Comparison of ENCODE assay signal across 22 mouse cellular contexts in the genomic region with DNA sequence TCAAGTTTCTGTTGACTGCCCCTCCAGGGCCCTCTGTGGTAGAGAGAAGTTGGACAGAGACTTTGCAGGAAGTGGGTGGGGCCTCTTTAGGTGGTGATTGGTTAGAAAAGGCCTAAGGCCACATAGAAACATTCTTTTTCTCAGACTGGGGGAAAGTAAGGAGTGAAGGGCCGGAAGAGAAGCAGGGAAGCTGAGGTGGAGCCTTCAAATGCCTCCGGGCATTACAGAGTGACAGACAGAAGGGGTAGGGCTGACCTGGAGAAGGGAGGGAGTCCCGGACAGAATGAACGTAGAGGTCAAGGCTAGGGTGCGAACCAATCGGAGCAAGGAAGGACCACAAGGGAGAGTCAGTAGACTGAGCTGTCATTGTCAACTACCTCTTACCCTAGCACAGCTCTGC. TPM values are rescaled to one million over a fixed set of nuclear protein-coding genes. Genes with fewer than 3 reads are reported as not detected.
A peak's percentile ranks its signal among the peaks of the same experiment; 100 is the strongest.
DNase-seq lines count a peak whose midpoint lies in the region; ATAC-seq and TF ChIP-seq lines count a peak whose summit lies in the region.
"Had no signal": no experiment of that assay in that cellular context is flagged by ENCODE, and none has a peak within 500 bp of the region (broad histone marks: within the 10 kb centered on the region; RNA-seq: fewer than 3 reads in every experiment).

No protein-coding gene starts in this region.

- H3K4me2 ChIP-seq in stomach, embryonic 14.5 days (replicated peaks; ENCODE audit: low read depth, low read length), result no peak overlapping the region
- no peak overlapping the region for H3K4me2 ChIP-seq in stomach, postnatal 0 days (replicated peaks; ENCODE audit: low read depth)
- H3K4me2 ChIP-seq: embryonic facial prominence, embryonic 12.5 days; forebrain, embryonic 13.5 days; forebrain, embryonic 15.5 days had no signal

- H3K27me3 ChIP-seq in stomach, embryonic 14.5 days (ENCODE audit: control insufficient read depth, insufficient read depth, low read length), result no peaks in the 10 kb centered on the region
- no peaks in the 10 kb centered on the region for H3K27me3 ChIP-seq in stomach, postnatal 0 days (ENCODE audit: control insufficient read depth, insufficient read depth, low read length)
- H3K27me3 ChIP-seq: CH12.LX; embryonic facial prominence, embryonic 12.5 days; forebrain, embryonic 13.5 days; forebrain, embryonic 15.5 days had no signal

- no peak for TF ChIP-seq EP300 in stomach, postnatal 0 days (optimal IDR thresholded peaks at IDR 0.05)

- H3K4me3 ChIP-seq in stomach, embryonic 14.5 days (ENCODE audit: low read depth, low read length), result no peak overlapping the region
- H3K4me3 ChIP-seq in stomach, postnatal 0 days (ENCODE audit: low read depth, low read length), result no peak overlapping the region
- H3K4me3 ChIP-seq: embryonic facial prominence, embryonic 10.5 days; embryonic facial prominence, embryonic 12.5 days; forebrain, embryonic 13.5 days; forebrain, embryonic 15.5 days had no signal

- ATAC-seq in stomach, embryonic 14.5 days (ENCODE audit: insufficient number of reproducible peaks, insufficient read depth, low FRiP score, low read depth), result peak; percentile 20; the same call in 1 of the 2 replicates
- ATAC-seq in stomach, postnatal 0 days (ENCODE audit: low FRiP score, low TSS enrichment), result no peak
- ATAC-seq: CD4-positive, CD25-positive, alpha-beta regulatory T cell, adult 4 months; forebrain, embryonic 13.5 days; forebrain, embryonic 15.5 days; forebrain, postnatal 0 days had no signal

- no peaks in the 10 kb centered on the region for H3K9me3 ChIP-seq in stomach, embryonic 14.5 days (ENCODE audit: control insufficient read depth, low read depth, low read length)
- no peaks in the 10 kb centered on the region for H3K9me3 ChIP-seq in stomach, postnatal 0 days (ENCODE audit: control insufficient read depth, low read length)
- H3K9me3 ChIP-seq: embryonic facial prominence, embryonic 10.5 days; embryonic facial prominence, embryonic 12.5 days; forebrain, embryonic 13.5 days; forebrain, embryonic 15.5 days had no signal

- H3K9ac ChIP-seq in stomach, embryonic 14.5 days (replicated peaks; ENCODE audit: low read depth, low read length), result no peak overlapping the region
- no peak overlapping the region for H3K9ac ChIP-seq in stomach, postnatal 0 days (ENCODE audit: low read length)
- H3K9ac ChIP-seq: embryonic facial prominence, embryonic 12.5 days; forebrain, embryonic 13.5 days; forebrain, embryonic 15.5 days; forebrain, postnatal 0 days had no signal

- 86% methylated on average over 6 of the region's 6 CpGs for WGBS in stomach, embryonic 14.5 days
- WGBS in stomach, postnatal 0 days, result 90% methylated on average over 6 of the region's 6 CpGs

- peaks cover 2% of the 10 kb centered on the region for H3K4me1 ChIP-seq in stomach, embryonic 14.5 days (ENCODE audit: control insufficient read depth, insufficient read depth, low read length)
- peaks cover 3% of the 10 kb centered on the region; the same call in 1 of the 2 replicates for H3K4me1 ChIP-seq in stomach, postnatal 0 days (replicated peaks; ENCODE audit: control insufficient read depth, insufficient read depth)
- H3K4me1 ChIP-seq: embryonic facial prominence, embryonic 12.5 days; forebrain, embryonic 13.5 days; forebrain, embryonic 15.5 days had no signal

- no peak overlapping the region for H3K27ac ChIP-seq in stomach, embryonic 14.5 days (ENCODE audit: low read length)
- H3K27ac ChIP-seq in stomach, postnatal 0 days (replicated peaks), result no peak overlapping the region
- H3K27ac ChIP-seq: embryonic facial prominence, embryonic 10.5 days; embryonic facial prominence, embryonic 12.5 days; forebrain, embryonic 13.5 days; forebrain, embryonic 15.5 days had no signal

- no peak for TF ChIP-seq CTCF in stomach, postnatal 0 days (IDR thresholded peaks at IDR 0.05; ENCODE audit: low read depth)

- H3K36me3 ChIP-seq in stomach, embryonic 14.5 days (ENCODE audit: control insufficient read depth, insufficient read depth, low read length), result no peaks in the 10 kb centered on the region
- H3K36me3 ChIP-seq in stomach, postnatal 0 days (ENCODE audit: control insufficient read depth, insufficient read depth, low read length), result no peaks in the 10 kb centered on the region
- H3K36me3 ChIP-seq: embryonic facial prominence, embryonic 10.5 days; embryonic facial prominence, embryonic 12.5 days; forebrain, embryonic 15.5 days had no signal

- no peak for DNase-seq in stomach, postnatal 0 days (ENCODE audit: low spot score)
- peak; percentile 85 for DNase-seq in ES-CJ7 (ENCODE audit: low read depth, low spot score)
- DNase-seq in ZHBTc4 (ENCODE audit: low read depth, low spot score), result peak; percentile 93
- no peak for DNase-seq in frontal cortex, adult 2 months (ENCODE audit: extremely low spot score in 1 of 2, low spot score in 1 of 2)
- no peak for DNase-seq in frontal cortex, postnatal 10 days (ENCODE audit: low spot score in 2 of 2)
- DNase-seq: adrenal gland, adult 2 months; adrenal gland, postnatal 10 days; adrenal gland, postnatal 25 days; B cell, adult 2 months; cerebellum, adult 11 months; cerebellum, adult 18-20 months; cerebellum, adult 9-10 months; cerebellum, postnatal 10 days; cerebellum, postnatal 25 days; forebrain, postnatal 0 days had no signal

RNA-seq across cellular contexts. Expression of a gene that starts 11.6 kb away (rescaled TPM):
- polyA plus RNA-seq in stomach, embryonic 14.5 days (2014; fragmentation: Nextera tagmentation; extraction: Ambion mirVana), result 8.1 and 9.6 TPM in 2 replicates
- 4.3 and 5.2 TPM in 2 replicates for polyA plus RNA-seq in stomach, postnatal 0 days (2015; fragmentation: Nextera tagmentation; extraction: Ambion mirVana)
- polyA plus RNA-seq in frontal cortex, adult 2 months (2012; rRNA removed), result 16.4 and 18.9 TPM in 2 replicates

Comparison
In these comparisons a context has a peak if more than half of its experiments do, and no peak if none do; other contexts are left out.
1. DNase-seq: peak in ES-CJ7 (single experiment) and ZHBTc4 (single experiment); none in stomach, postnatal 0 days (single experiment), frontal cortex, adult 2 months (0 of 2) and frontal cortex, postnatal 10 days (0 of 2).